Mouse (Mus musculus): ENCODE data around the gene Tet2.
A peak's percentile ranks its signal among the peaks of the same experiment; 100 is the strongest.

DNA sequence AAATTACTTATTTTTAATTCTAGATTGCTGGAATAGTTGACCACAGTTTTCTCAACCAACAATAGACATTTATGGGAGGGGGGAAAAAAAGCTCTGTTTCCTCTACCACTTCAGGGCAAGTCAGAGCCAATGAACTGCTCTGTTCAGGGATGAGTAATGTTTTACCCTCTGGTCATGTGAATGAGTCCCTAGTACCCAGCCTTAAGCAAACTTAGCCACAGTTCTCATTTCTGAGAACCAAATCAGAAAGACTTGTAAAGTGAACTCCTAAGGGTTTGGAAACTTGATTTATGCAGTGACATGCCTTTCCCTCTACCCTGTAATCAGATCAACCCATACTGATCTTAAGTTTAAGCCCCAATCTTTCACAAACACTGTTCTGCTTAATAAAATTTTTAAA lies 2.9 kb downstream of the Tet2 start:
- TF ChIP-seq USF1 (IDR thresholded peaks at IDR 0.05; ENCODE audit: low read depth) (peak; percentile 62), POLR2AphosphoS2 (IDR thresholded peaks at IDR 0.05; ENCODE audit: insufficient read length, low read depth) (no peak), POLR2A (IDR thresholded peaks at IDR 0.05; ENCODE audit: insufficient read length, low read depth) (no peak), MAX (IDR thresholded peaks at IDR 0.05; ENCODE audit: low read depth) (no peak), TCF12 (IDR thresholded peaks at IDR 0.05; ENCODE audit: insufficient read depth, poor library complexity, severe bottlenecking) (no peak), CEBPB (IDR thresholded peaks at IDR 0.05; ENCODE audit: insufficient read depth, poor library complexity, severe bottlenecking) (no peak), E2F4 (IDR thresholded peaks at IDR 0.05; ENCODE audit: insufficient read depth) (no peak), MYOG (IDR thresholded peaks at IDR 0.05; ENCODE audit: control insufficient read depth in 1 of 3, insufficient read depth in 1 of 3, insufficient read length in 2 of 3, low read depth in 2 of 3) (no peak)
